Mouse (Mus musculus): Measurements from ENCODE around the gene Olfr316.

DNA sequence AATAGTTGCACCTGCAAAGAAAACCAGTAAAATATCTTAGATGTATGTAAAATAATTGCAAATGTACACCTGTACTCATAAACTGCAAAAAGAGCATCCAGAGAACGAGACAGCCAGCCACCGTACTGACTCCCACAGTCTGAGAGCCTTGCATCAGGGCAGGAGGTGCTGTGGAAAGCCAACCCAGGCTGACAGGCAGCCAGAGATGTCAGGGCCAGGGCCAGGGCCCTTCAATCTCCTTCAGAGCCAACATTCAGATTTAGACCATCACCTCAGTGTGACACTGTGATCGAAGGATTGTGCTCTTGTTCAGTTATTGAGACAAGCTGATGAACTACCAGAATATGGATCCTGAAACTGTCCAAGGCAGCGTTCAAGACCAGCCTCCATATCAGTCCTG is 32.8 kb upstream of the Olfr316 start:
- TF ChIP-seq EP300 (IDR thresholded peaks at IDR 0.05; ENCODE audit: low read depth in 1 of 2, low read length in 2 of 2) (no peak), CTCF (IDR thresholded peaks at IDR 0.05 in 2 of 3, conservative IDR thresholded peaks at IDR 0.05 in 1 of 3; ENCODE audit: control insufficient read depth in 1 of 3, insufficient read depth in 1 of 3, low read depth in 2 of 3, low read length in 3 of 3, poor library complexity in 1 of 3, severe bottlenecking in 1 of 3) (no peak), MAFK (IDR thresholded peaks at IDR 0.05; ENCODE audit: borderline replicate concordance, low read depth, low read length) (no peak), POLR2A (IDR thresholded peaks at IDR 0.05; ENCODE audit: control insufficient read depth in 1 of 2, insufficient read depth in 1 of 2, low read depth in 1 of 2, low read length in 2 of 2, poor library complexity in 1 of 2) (no peak), KAT2A (conservative IDR thresholded peaks at IDR 0.05; ENCODE audit: low read depth, low read length) (no peak), ETS1 (IDR thresholded peaks at IDR 0.05; ENCODE audit: low read depth, low read length) (no peak), GABPA (IDR thresholded peaks at IDR 0.05; ENCODE audit: low read depth, low read length) (no peak), MYB (IDR thresholded peaks at IDR 0.05; ENCODE audit: low read depth, low read length) (no peak), ZC3H11A (IDR thresholded peaks at IDR 0.05; ENCODE audit: low read depth, low read length) (no peak)

All from MEL (cell line).